Mouse (Mus musculus): ENCODE data around the gene Usp43. TPM values are rescaled to one million over a fixed set of nuclear protein-coding genes. Genes with fewer than 3 reads are reported as not detected.
A peak's percentile ranks its signal among the peaks of the same experiment; 100 is the strongest.

Usp43 gene
- total RNA-seq, 2 experiments from 2014 or later, result 6.4 to 8.1 TPM

GRCm38 (mm10) chr11:67821560-67821959, 100.4 kb downstream of the Usp43 start:
- no peak for DNase-seq
- intact Hi-C loops (cut with DNase I), result no loop called here

GRCm38 (mm10) chr11:67820221-67820620, 101.7 kb downstream of the Usp43 start:
- intact Hi-C loops (cut with DNase I), result loop anchor here (1.0 kb wide), 1 partner anchor 35 kb away; no protein-coding TSS in a partner anchor
- DNase-seq, result peak; percentile 47 to 66

GRCm38 (mm10) chr11:67819604-67820003, 102.3 kb downstream of the Usp43 start:
- intact Hi-C loops (cut with DNase I), result loop anchor here (1.0 to 5.0 kb wide), 3 partner anchors 36 to 588 kb away; no protein-coding TSS in a partner anchor
- peak; percentile 44 to 68 for DNase-seq

GRCm38 (mm10) chr11:67811535-67811934, 110.4 kb downstream of the Usp43 start:
- intact Hi-C loops (cut with DNase I), result loop anchor here (1.0 to 5.0 kb wide), 3 partner anchors 53 to 153 kb away; no protein-coding TSS in a partner anchor
- DNase-seq, result peak in 1 of 2 experiments; percentile 41

GRCm38 (mm10) chr11:67808051-67808450, 113.9 kb downstream of the Usp43 start:
- intact Hi-C loops (cut with DNase I), result no loop called here
- no peak for DNase-seq

GRCm38 (mm10) chr11:67806832-67807597, 114.9 kb downstream of the Usp43 start:
- intact Hi-C loops (cut with DNase I), result no loop called here
- DNase-seq, result no peak

GRCm38 (mm10) chr11:67805538-67805937, 116.4 kb downstream of the Usp43 start:
- no peak for DNase-seq
- intact Hi-C loops (cut with DNase I), result no loop called here

Other genes starting within 250 kb of the Usp43 start
- not detected for gene Rcvrn, start 226.8 kb downstream of the Usp43 start, total RNA-seq (2021)
- not detected for gene Glp2r, start 151.0 kb downstream of the Usp43 start, total RNA-seq (2021)
- not detected for gene Gsg1l2, start 147.5 kb downstream of the Usp43 start, total RNA-seq (2021)
- 100 to 1,000 TPM; 216 to 229 TPM for gene Dhrs7c, start 124.0 kb downstream of the Usp43 start, total RNA-seq (2021)
- not detected for gene Cfap52, start 43.5 kb upstream of the Usp43 start, total RNA-seq (2021)
- gene Stx8, start 44.0 kb upstream of the Usp43 start, total RNA-seq (2021), result 10 to 100 TPM; 30.1 to 31.8 TPM